Mouse (Mus musculus): Measurements from ENCODE around the gene 2010109A12Rik. TPM values are rescaled to one million over a fixed set of nuclear protein-coding genes. Genes with fewer than 3 reads are reported as not detected.
A peak's percentile ranks its signal among the peaks of the same experiment; 100 is the strongest.

The 2010109A12Rik gene
- polyA plus RNA-seq, 1 experiment = not detected

DNA sequence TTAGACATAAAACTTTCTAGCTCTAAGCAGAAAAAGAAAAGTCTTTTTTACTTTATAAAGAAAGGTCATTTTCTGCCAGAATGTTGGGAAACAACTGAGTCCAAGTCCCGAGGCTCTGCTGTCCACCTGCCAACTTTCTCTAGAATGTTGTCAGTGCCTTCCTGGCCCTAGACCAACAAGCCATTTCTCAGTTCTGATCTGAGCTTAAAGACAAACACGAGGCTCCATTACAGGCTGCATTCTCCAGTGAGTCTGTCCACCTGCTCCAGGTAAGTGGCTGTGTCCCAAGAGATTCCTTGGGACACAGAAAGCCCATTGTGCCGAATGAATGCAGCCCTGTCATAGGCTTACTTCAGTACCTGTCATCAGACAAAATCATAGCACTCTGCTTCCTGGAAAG is 15.3 kb downstream of the 2010109A12Rik start:
- Histone ChIP-seq H3K9me3 (ENCODE audit: control insufficient read depth, low read length) (no peaks in the 10 kb centered on the region), H3K4me1 (ENCODE audit: control insufficient read depth) (peaks cover 8% of the 10 kb centered on the region), H3K4me3 (replicated peaks) (no peak overlapping the region), H3K27me3 (ENCODE audit: control insufficient read depth) (peaks cover 14% of the 10 kb centered on the region), H3K36me3 (ENCODE audit: control insufficient read depth) (no peaks in the 10 kb centered on the region)
- TF ChIP-seq GATA1 (IDR thresholded peaks at IDR 0.05; ENCODE audit: low read length) = no peak
- TF ChIP-seq TAL1 (IDR thresholded peaks at IDR 0.05; ENCODE audit: low read length) = no peak

- H3K4me3 ChIP-seq (replicated peaks) = no peak overlapping the region
- TF ChIP-seq GATA1 (IDR thresholded peaks at IDR 0.05; ENCODE audit: low read length) (no peak), TAL1 (IDR thresholded peaks at IDR 0.05; ENCODE audit: low read length) (no peak)
- peaks cover 26% of the 10 kb centered on the region for H3K4me1 ChIP-seq (ENCODE audit: control insufficient read depth)
- peaks cover 18% of the 10 kb centered on the region for H3K27me3 ChIP-seq (ENCODE audit: control insufficient read depth)
- no peaks in the 10 kb centered on the region for H3K36me3 ChIP-seq (ENCODE audit: control insufficient read depth)
- no peaks in the 10 kb centered on the region for H3K9me3 ChIP-seq (ENCODE audit: control insufficient read depth, low read length)
Observed at GRCm38 (mm10) chr5:93224549-93224948, 18.2 kb downstream of the 2010109A12Rik start.

DNA sequence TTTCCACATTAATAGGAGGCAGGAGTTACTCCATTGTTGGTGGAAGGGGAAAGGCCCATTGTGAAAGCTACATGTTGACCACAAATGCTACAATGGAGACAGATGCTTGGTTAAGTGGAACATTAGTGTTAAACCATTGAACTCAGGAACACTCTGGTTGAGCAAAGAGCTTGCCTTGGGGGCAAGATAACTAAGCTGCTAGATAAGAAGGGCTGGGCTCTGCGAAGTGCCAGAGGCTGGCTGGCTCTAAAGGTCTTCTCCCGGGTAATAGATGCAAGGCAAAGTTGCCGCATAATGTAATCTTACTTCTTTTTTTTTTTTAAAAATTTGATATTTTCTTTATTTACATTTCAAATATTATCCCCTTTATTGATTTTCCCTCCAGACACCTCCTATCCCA is 20.8 kb downstream of the 2010109A12Rik start:
- Histone ChIP-seq H3K36me3 (ENCODE audit: control insufficient read depth) (no peaks in the 10 kb centered on the region), H3K9me3 (ENCODE audit: control insufficient read depth, low read length) (no peaks in the 10 kb centered on the region), H3K27me3 (ENCODE audit: control insufficient read depth) (peaks cover 23% of the 10 kb centered on the region), H3K4me1 (ENCODE audit: control insufficient read depth) (peaks cover 29% of the 10 kb centered on the region), H3K4me3 (replicated peaks) (no peak overlapping the region)
- TF ChIP-seq GATA1 (IDR thresholded peaks at IDR 0.05; ENCODE audit: low read length) (0 out of 2 replicates have a peak, but pooled peaks have one; percentile 24), TAL1 (IDR thresholded peaks at IDR 0.05; ENCODE audit: low read length) (no peak)

DNA sequence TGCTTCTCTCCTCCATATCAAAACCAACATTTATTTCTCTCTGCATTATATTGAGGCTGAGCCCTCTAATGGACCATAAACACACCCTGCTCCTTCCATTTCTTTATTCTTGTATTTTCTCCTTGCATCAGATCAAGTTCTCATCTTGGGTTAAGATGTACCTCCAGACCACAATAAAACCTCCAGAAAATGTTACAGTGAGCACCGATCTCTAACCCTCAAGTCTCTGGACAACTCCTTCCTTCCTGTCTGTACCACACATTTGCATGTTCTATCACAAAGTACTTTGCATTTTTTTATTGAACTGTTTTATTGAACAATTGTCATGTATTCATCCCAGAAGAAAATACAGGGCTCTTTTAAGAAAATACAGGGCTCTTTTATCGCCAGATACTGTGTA is 23.2 kb downstream of the 2010109A12Rik start:
- H3K4me3 ChIP-seq (replicated peaks) = no peak overlapping the region
- H3K36me3 ChIP-seq (ENCODE audit: control insufficient read depth) = no peaks in the 10 kb centered on the region
- H3K27me3 ChIP-seq (ENCODE audit: control insufficient read depth) = peaks cover 16% of the 10 kb centered on the region
- no peaks in the 10 kb centered on the region for H3K9me3 ChIP-seq (ENCODE audit: control insufficient read depth, low read length)
- H3K4me1 ChIP-seq (ENCODE audit: control insufficient read depth) = peaks cover 43% of the 10 kb centered on the region
- TF ChIP-seq GATA1 (IDR thresholded peaks at IDR 0.05; ENCODE audit: low read length) (no peak), TAL1 (IDR thresholded peaks at IDR 0.05; ENCODE audit: low read length) (no peak)

- Histone ChIP-seq H3K9me3 (ENCODE audit: control insufficient read depth, low read length) (no peaks in the 10 kb centered on the region), H3K27me3 (ENCODE audit: control insufficient read depth) (peaks cover 13% of the 10 kb centered on the region), H3K4me3 (replicated peaks) (no peak overlapping the region), H3K4me1 (ENCODE audit: control insufficient read depth) (peaks cover 47% of the 10 kb centered on the region), H3K36me3 (ENCODE audit: control insufficient read depth) (no peaks in the 10 kb centered on the region)
- no peak for TF ChIP-seq GATA1 (IDR thresholded peaks at IDR 0.05; ENCODE audit: low read length)
- no peak for TF ChIP-seq TAL1 (IDR thresholded peaks at IDR 0.05; ENCODE audit: low read length)
Observed at GRCm38 (mm10) chr5:93231721-93232120, 25.4 kb downstream of the 2010109A12Rik start.

DNA sequence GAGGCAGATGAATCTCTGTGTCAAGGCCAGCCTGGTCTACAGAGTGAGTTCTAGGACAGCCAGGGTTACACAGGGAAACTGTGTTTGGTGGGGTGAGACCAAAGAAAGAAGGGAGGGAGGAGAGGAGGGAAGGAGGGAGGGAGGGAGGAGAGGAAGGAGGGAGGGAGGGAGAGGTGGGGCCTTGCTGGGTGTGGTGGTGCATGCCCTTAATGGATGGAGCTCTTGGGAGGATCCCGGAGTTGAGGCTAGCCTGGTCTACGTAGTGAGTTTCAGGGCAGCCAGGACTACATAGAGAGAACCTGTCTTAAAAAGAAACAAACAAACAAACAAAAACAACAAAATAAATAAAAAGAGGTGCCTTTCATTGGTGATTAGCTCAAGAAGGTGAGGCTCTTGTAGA is 26.5 kb downstream of the 2010109A12Rik start:
- TF ChIP-seq TAL1 (IDR thresholded peaks at IDR 0.05; ENCODE audit: low read length) (no peak), GATA1 (IDR thresholded peaks at IDR 0.05; ENCODE audit: low read length) (no peak)
- peaks cover 38% of the 10 kb centered on the region for H3K4me1 ChIP-seq (ENCODE audit: control insufficient read depth)
- H3K4me3 ChIP-seq (replicated peaks) = no peak overlapping the region
- no peaks in the 10 kb centered on the region for H3K36me3 ChIP-seq (ENCODE audit: control insufficient read depth)
- H3K27me3 ChIP-seq (ENCODE audit: control insufficient read depth) = peaks cover 12% of the 10 kb centered on the region
- H3K9me3 ChIP-seq (ENCODE audit: control insufficient read depth, low read length) = no peaks in the 10 kb centered on the region

- no peak overlapping the region for H3K4me3 ChIP-seq (replicated peaks)
- H3K9me3 ChIP-seq (ENCODE audit: control insufficient read depth, low read length) = no peaks in the 10 kb centered on the region
- H3K27me3 ChIP-seq (ENCODE audit: control insufficient read depth) = peaks cover 11% of the 10 kb centered on the region; the same call in 1 of the 2 replicates
- no peak for TF ChIP-seq TAL1 (IDR thresholded peaks at IDR 0.05; ENCODE audit: low read length)
- TF ChIP-seq GATA1 (IDR thresholded peaks at IDR 0.05; ENCODE audit: low read length) = no peak
- H3K36me3 ChIP-seq (ENCODE audit: control insufficient read depth) = no peaks in the 10 kb centered on the region
- peaks cover 44% of the 10 kb centered on the region for H3K4me1 ChIP-seq (ENCODE audit: control insufficient read depth)
Observed at GRCm38 (mm10) chr5:93234130-93234529, 27.8 kb downstream of the 2010109A12Rik start.

GRCm38 (mm10) chr5:93234605-93235004 is 28.3 kb downstream of the 2010109A12Rik start:
- no peak for TF ChIP-seq TAL1 (IDR thresholded peaks at IDR 0.05; ENCODE audit: low read length)
- TF ChIP-seq GATA1 (IDR thresholded peaks at IDR 0.05; ENCODE audit: low read length) = no peak
- H3K36me3 ChIP-seq (ENCODE audit: control insufficient read depth) = no peaks in the 10 kb centered on the region
- H3K9me3 ChIP-seq (ENCODE audit: control insufficient read depth, low read length) = no peaks in the 10 kb centered on the region
- peaks cover 7% of the 10 kb centered on the region; the same call in 1 of the 2 replicates for H3K27me3 ChIP-seq (ENCODE audit: control insufficient read depth)
- H3K4me3 ChIP-seq (replicated peaks) = no peak overlapping the region
- H3K4me1 ChIP-seq (ENCODE audit: control insufficient read depth) = peaks cover 46% of the 10 kb centered on the region

DNA sequence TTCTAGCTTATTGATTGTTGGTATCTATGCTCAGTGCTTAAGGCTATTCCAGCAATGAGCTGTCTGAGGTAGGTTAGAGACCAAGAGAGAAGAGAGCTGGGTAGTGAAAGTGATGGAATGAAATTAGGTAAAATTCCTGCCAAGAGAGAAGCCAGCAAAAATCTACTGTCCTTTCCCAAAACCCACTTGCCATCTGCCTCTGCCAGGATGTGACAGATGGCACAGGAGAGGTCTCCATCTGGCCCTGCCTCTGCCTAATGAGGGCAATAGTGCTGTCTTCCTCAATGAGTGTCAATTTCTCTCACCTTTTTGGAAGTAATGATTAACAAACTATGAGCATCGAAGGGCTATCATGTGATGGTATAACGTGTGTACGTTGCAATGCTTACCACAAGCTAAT is 29.6 kb downstream of the 2010109A12Rik start:
- peaks cover 3% of the 10 kb centered on the region; the same call in 1 of the 2 replicates for H3K27me3 ChIP-seq (ENCODE audit: control insufficient read depth)
- TF ChIP-seq TAL1 (IDR thresholded peaks at IDR 0.05; ENCODE audit: low read length) (no peak), GATA1 (IDR thresholded peaks at IDR 0.05; ENCODE audit: low read length) (no peak)
- H3K4me3 ChIP-seq (replicated peaks) = no peak overlapping the region
- peaks cover 59% of the 10 kb centered on the region for H3K4me1 ChIP-seq (ENCODE audit: control insufficient read depth)
- no peaks in the 10 kb centered on the region for H3K9me3 ChIP-seq (ENCODE audit: control insufficient read depth, low read length)
- no peaks in the 10 kb centered on the region for H3K36me3 ChIP-seq (ENCODE audit: control insufficient read depth)

- TF ChIP-seq TAL1 (IDR thresholded peaks at IDR 0.05; ENCODE audit: low read length) = no peak
- TF ChIP-seq GATA1 (IDR thresholded peaks at IDR 0.05; ENCODE audit: low read length) = no peak
- Histone ChIP-seq H3K4me3 (replicated peaks) (no peak overlapping the region), H3K4me1 (ENCODE audit: control insufficient read depth) (peaks cover 64% of the 10 kb centered on the region), H3K27me3 (ENCODE audit: control insufficient read depth) (peaks cover 3% of the 10 kb centered on the region; the same call in 1 of the 2 replicates), H3K9me3 (ENCODE audit: control insufficient read depth, low read length) (no peaks in the 10 kb centered on the region), H3K36me3 (ENCODE audit: control insufficient read depth) (no peaks in the 10 kb centered on the region)
Observed at GRCm38 (mm10) chr5:93236541-93236940, 30.2 kb downstream of the 2010109A12Rik start.
